Mouse (Mus musculus) kidney, adult 2 months (tissue): ENCODE data around the gene Vps16. TPM values are rescaled to one million over a fixed set of nuclear protein-coding genes. Genes with fewer than 3 reads are reported as not detected.

Experiments used
- DNase-seq: peaks from one replicate; pipeline ENCODE4 v3.0.0; 2021
- H3K27ac ChIP-seq: fragments of 200-500 bp; 2 replicates; pipeline ENCODE4 v1.5.1; 2012; ENCODE audit warnings: low read depth, low read length, control low read depth, inconsistent platforms; ENCODE audit not compliant: insufficient read depth
- H3K27me3 ChIP-seq: fragments of 200-500 bp; replicated peaks from 2 replicates; pipeline ENCODE4 v1.6.1; 2012; ENCODE audit warnings: mild to moderate bottlenecking, moderate library complexity, low read length, inconsistent platforms; ENCODE audit not compliant: control insufficient read depth, insufficient read depth
- H3K36me3 ChIP-seq: fragments of 200-500 bp; 2 replicates; pipeline ENCODE4 v1.6.1; 2012; ENCODE audit warnings: mild to moderate bottlenecking, moderate library complexity, low read length, inconsistent platforms; ENCODE audit not compliant: control insufficient read depth, insufficient read depth
- H3K4me1 ChIP-seq: fragments of 200-500 bp; 2 replicates; pipeline ENCODE4 v1.6.1; 2011; ENCODE audit warnings: low read length; ENCODE audit not compliant: control insufficient read depth, insufficient read depth
- H3K4me3 ChIP-seq: fragments of 200-500 bp; 2 replicates; pipeline ENCODE4 v1.5.1; 2011; ENCODE audit warnings: mild to moderate bottlenecking, low read depth, low read length, control low read depth; ENCODE audit not compliant: insufficient read depth
- CTCF ChIP-seq: fragments of 200-500 bp; conservative IDR thresholded peaks from 2 replicates; pipeline ENCODE4 v1.5.1; 2011; ENCODE audit warnings: low read depth, mild to moderate bottlenecking, control low read depth, low read length, moderate library complexity, mixed read lengths; ENCODE audit not compliant: insufficient read depth, insufficient read length
- POLR2A ChIP-seq: fragments of 200-500 bp; IDR thresholded peaks from one replicate; pipeline ENCODE4 v1.6.1; 2011; ENCODE audit warnings: low read depth, low read length, control low read depth
- WGBS: fragments of 180-500 bp; shearing (Covaris S2); methylation state at CpG from one replicate; pipeline ENCODE4 v1.1.7; 2018; 5-methylcytosine and 5-hydroxymethylcytosine counted together
- polyA plus RNA-seq: library from polyadenylated mRNA; depleted of rRNA; stranded (reverse); fragments of >200 nt; gene quantifications from 2 replicates; pipeline ENCODE4 v1.2.3, GENCODE M21; 2012

Gene Vps16
- polyA plus RNA-seq, 1 experiment: 56.0 TPM

DNA sequence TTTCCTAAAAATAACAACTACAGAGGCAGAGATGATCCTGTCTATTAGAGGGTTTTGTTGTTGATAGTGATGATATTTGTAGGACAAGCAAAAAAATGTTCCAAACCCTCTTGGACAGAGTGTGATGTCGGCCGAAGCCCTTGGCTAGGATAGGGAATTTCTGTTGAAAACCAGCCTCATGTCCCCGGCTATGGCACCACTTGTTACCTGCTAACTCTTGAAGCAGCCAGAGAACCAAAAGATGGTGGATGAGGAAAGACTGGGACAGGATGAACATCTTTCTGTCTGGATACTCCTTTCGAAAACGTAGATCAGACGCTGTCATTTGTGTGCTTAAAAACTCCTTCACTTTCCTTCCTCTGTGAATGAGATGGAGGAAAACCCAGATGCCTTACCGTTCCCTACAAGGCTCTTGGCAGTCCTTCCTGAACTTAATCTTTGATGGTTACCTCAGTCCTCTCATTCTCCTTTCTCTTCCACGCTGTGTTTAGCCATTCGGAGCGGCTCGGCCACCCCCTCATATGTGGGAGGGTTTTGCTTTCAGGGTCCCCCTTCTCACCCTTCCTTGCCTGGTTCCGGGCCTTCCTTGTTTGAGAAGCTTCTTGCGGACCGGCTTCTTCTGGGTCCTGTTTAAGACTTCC lies 27.1 kb downstream of the Vps16 start:
- H3K4me1 ChIP-seq: peaks cover 16% of the 10 kb centered on the region
- 33% methylated on average over 14 of the region's 14 CpGs for WGBS
- TF ChIP-seq POLR2A (no peak), CTCF (no peak)
- peak overlapping the region; percentile 90 for H3K4me3 ChIP-seq
- H3K27me3 ChIP-seq: no peaks in the 10 kb centered on the region
- no peak overlapping the region for H3K27ac ChIP-seq
- no peaks in the 10 kb centered on the region for H3K36me3 ChIP-seq
- no peak for DNase-seq

DNA sequence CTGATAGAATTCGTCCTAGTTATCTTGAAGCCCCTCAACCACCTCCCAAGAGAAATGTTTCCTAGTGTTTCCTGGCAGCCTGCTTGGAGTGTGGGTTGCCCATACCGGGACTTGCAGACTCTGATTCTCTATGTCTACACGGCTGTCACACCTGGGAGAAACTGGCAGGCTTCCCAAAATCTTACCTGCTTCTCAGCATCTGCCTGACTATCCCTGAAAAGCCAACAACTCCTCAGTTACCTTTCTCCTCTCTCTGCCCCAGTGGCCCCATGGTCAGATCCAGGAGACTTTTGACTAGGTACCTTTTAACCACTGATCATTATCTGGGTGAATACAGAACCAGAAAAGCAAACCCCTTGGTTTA lies 27.6 kb downstream of the Vps16 start:
- peaks cover 16% of the 10 kb centered on the region for H3K4me1 ChIP-seq
- 32% methylated on average over 3 of the region's 3 CpGs for WGBS
- DNase-seq: peak; percentile 13
- H3K27me3 ChIP-seq: no peaks in the 10 kb centered on the region
- 0 out of 2 replicates have a peak overlapping the region, but pooled peaks have one; percentile 2 for H3K4me3 ChIP-seq
- no peak overlapping the region for H3K27ac ChIP-seq
- TF ChIP-seq POLR2A: no peak
- no peak for TF ChIP-seq CTCF
- H3K36me3 ChIP-seq: no peaks in the 10 kb centered on the region

DNA sequence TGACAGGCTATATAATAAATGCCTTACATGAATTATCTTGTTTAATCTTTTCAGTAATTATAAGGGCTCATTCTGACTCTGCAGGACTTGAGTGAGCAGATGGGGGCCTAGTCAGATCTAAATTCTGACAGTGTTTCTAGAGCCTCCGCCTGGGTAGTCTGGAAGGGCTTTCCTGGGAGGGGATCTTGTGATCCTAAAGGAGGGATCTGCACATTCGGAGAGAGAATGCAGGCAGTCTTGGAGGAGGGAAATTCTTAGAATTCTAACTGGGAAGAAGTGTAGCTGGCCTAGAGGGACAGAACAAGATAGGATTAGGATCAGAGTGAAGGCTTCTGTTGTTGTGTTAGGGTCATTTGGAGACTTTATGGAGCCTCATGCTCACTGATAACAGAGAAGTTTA lies 28.1 kb downstream of the Vps16 start:
- Histone ChIP-seq H3K27ac (no peak overlapping the region), H3K4me1 (peaks cover 16% of the 10 kb centered on the region), H3K4me3 (no peak overlapping the region), H3K27me3 (no peaks in the 10 kb centered on the region), H3K36me3 (no peaks in the 10 kb centered on the region)
- DNase-seq: no peak
- WGBS: 61% methylated on average over 2 of the region's 2 CpGs
- TF ChIP-seq CTCF: no peak
- TF ChIP-seq POLR2A: no peak

GRCm38 (mm10) chr2:130453421-130453820 lies 29.3 kb downstream of the Vps16 start:
- Histone ChIP-seq H3K4me1 (peaks cover 23% of the 10 kb centered on the region), H3K36me3 (no peaks in the 10 kb centered on the region), H3K27me3 (no peaks in the 10 kb centered on the region), H3K4me3 (no peak overlapping the region; the same call in 1 of the 2 replicates), H3K27ac (peak overlapping the region; percentile 26; the same call in 1 of the 2 replicates)
- peak; percentile 27 for DNase-seq
- no peak for TF ChIP-seq CTCF
- no peak for TF ChIP-seq POLR2A
- WGBS: 59% methylated on average over 6 of the region's 6 CpGs

DNA sequence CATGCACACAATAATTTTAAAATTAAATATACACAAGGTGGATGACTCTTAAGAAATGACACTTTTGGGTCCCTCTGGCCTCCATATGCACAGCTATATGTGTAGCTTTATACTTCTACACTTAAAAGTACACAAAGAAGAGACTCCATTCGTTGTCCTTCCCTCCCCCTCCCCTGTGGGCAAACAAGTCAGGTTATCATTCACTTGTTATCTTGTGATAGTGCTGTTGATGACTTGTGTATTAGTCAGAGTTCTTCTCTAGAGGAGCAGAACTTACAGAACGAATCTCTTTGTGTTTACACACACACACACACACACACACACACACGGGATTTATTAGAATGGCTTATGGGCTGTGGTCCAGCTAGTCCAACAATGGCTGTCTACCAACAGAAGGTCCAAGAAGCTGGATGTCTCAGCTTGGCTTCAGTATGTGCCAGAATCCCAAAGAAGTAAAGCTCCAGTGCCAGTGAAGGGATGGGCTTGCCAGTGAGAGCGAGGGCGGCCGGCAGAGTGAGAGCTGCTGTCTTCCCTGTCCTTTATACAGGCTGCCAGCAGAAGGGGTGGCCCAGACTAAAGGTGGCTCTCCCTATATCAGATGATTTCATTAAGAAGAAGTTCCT lies 30.7 kb downstream of the Vps16 start:
- H3K4me3 ChIP-seq: no peak overlapping the region
- no peak overlapping the region for H3K27ac ChIP-seq
- H3K4me1 ChIP-seq: peaks cover 17% of the 10 kb centered on the region
- TF ChIP-seq POLR2A: no peak
- TF ChIP-seq CTCF: no peak
- no peaks in the 10 kb centered on the region for H3K36me3 ChIP-seq
- WGBS: 77% methylated on average over 6 of the region's 6 CpGs
- H3K27me3 ChIP-seq: no peaks in the 10 kb centered on the region
- peak; percentile 7 for DNase-seq

- Histone ChIP-seq H3K4me3 (no peak overlapping the region), H3K36me3 (no peaks in the 10 kb centered on the region), H3K4me1 (peaks cover 9% of the 10 kb centered on the region; the same call in 1 of the 2 replicates), H3K27ac (no peak overlapping the region), H3K27me3 (no peaks in the 10 kb centered on the region)
- DNase-seq: peak; percentile 28
- WGBS: 59% methylated on average over 3 of the region's 3 CpGs
- TF ChIP-seq POLR2A (no peak), CTCF (no peak)
These were observed 33.7 kb downstream of the Vps16 start for GRCm38 (mm10) chr2:130457871-130458270.

GRCm38 (mm10) chr2:130459576-130459975 lies 35.4 kb downstream of the Vps16 start:
- Histone ChIP-seq H3K27ac (no peak overlapping the region), H3K4me1 (peaks cover 6% of the 10 kb centered on the region; the same call in 1 of the 2 replicates), H3K27me3 (no peaks in the 10 kb centered on the region), H3K4me3 (no peak overlapping the region), H3K36me3 (no peaks in the 10 kb centered on the region)
- no peak for DNase-seq
- TF ChIP-seq POLR2A (no peak), CTCF (no peak)
- WGBS: 89% methylated on average over 3 of the region's 3 CpGs
